Mouse (Mus musculus) brain, embryonic 14.5 days (tissue): Measurements from ENCODE around the gene Sugct.

Source experiments
- CTCF ChIP-seq: fragments of 200-500 bp; IDR thresholded peaks from 2 replicates; pipeline ENCODE4 v1.5.1; 2012; ENCODE audit warnings: inconsistent platforms, mild to moderate bottlenecking, moderate library complexity, borderline replicate concordance; ENCODE audit not compliant: insufficient read depth, insufficient read length; ENCODE audit errors: extremely low read depth
- POLR2A ChIP-seq: fragments of 200-500 bp; IDR thresholded peaks from 2 replicates; pipeline ENCODE4 v1.6.1; 2012; ENCODE audit warnings: mild to moderate bottlenecking, inconsistent platforms, borderline replicate concordance; ENCODE audit not compliant: poor library complexity, insufficient read depth, insufficient read length, severe bottlenecking; ENCODE audit errors: extremely low read depth

DNA sequence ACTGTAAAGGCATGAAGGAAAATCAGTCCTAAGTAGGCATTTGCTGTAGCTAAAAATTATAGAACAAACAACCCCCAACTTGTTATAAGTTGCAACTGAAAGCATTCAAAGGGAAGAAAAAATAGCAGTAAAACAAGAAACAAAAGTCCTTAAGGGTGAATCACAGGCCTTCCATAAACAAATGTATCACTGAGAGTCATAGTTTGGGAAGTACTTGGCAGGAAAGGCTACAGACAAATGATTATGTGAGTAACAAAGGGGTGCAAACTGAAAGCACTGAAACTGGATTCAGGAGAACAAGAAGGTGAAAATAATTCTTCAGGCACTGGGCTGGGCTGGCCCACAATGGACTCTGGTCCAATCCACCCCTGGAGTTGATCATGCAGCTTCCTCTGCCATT, 482.7 kb downstream of the Sugct start:
- TF ChIP-seq POLR2A, result no peak
- no peak for TF ChIP-seq CTCF
